Mouse (Mus musculus) intestine, embryonic 16.5 days (tissue): ENCODE measurements around the gene Rxra. TPM values are rescaled to one million over a fixed set of nuclear protein-coding genes. Genes with fewer than 3 reads are reported as not detected.

Source experiments
- ATAC-seq: fragments of 200-750 bp; cut with Nextera tagmentation; 2 replicates; pipeline ENCODE4 v1.8.0; 2017; ENCODE audit warnings: moderate TSS enrichment, moderate library complexity
- H3K27ac ChIP-seq: fragments of 300-500 bp; sonication (generic); 2 replicates; pipeline ENCODE4 v1.5.1; 2014; ENCODE audit warnings: mild to moderate bottlenecking, low read length
- H3K27me3 ChIP-seq: fragments of 300-500 bp; sonication (generic); replicated peaks from 2 replicates; pipeline ENCODE4 v1.6.1; 2014; ENCODE audit warnings: low read length, control low read depth, mixed read lengths; ENCODE audit not compliant: control insufficient read depth, insufficient read depth
- H3K36me3 ChIP-seq: fragments of 300-500 bp; sonication (generic); 2 replicates; pipeline ENCODE4 v1.6.1; 2014; ENCODE audit warnings: low read length, control low read depth; ENCODE audit not compliant: control insufficient read depth, insufficient read depth
- H3K4me1 ChIP-seq: fragments of 300-500 bp; sonication (generic); 2 replicates; pipeline ENCODE4 v1.6.1; 2014; ENCODE audit warnings: low read length, control low read depth, mixed read lengths; ENCODE audit not compliant: control insufficient read depth, insufficient read depth
- H3K4me2 ChIP-seq: fragments of 300-500 bp; sonication (generic); 2 replicates; pipeline ENCODE4 v1.6.1; 2014; ENCODE audit warnings: low read depth, low read length, control low read depth
- H3K4me3 ChIP-seq: fragments of 300-500 bp; sonication (generic); 2 replicates; pipeline ENCODE4 v1.5.1; 2014; ENCODE audit warnings: mild to moderate bottlenecking, low read length
- H3K9ac ChIP-seq: fragments of 300-500 bp; sonication (generic); 2 replicates; pipeline ENCODE4 v1.6.1; 2014; ENCODE audit warnings: low read depth, low read length
- H3K9me3 ChIP-seq: fragments of 300-500 bp; sonication (generic); 2 replicates; pipeline ENCODE4 v1.6.1; 2016; ENCODE audit warnings: low read length, control low read depth; ENCODE audit not compliant: control insufficient read depth
- WGBS: fragments of 180-500 bp; shearing (Covaris S2); extraction: QIAGEN DNeasy Blood & Tissue Kit; methylation state at CpG from one replicate; pipeline ENCODE4 v1.1.7; 2014; 5-methylcytosine and 5-hydroxymethylcytosine counted together
- polyA plus RNA-seq: library from polyadenylated mRNA; unstranded; fragments of >200 nt; fragmentation: Nextera tagmentation; extraction: Ambion mirVana; gene quantifications from 2 replicates; pipeline ENCODE4 v1.2.1, GENCODE M21; 2015

Rxra gene
- polyA plus RNA-seq, 1 experiment from 2014 or later = 9.9 TPM

GRCm38 (mm10) chr2:27748984-27749383 lies 72.7 kb downstream of the Rxra start:
- no peak overlapping the region for H3K4me3 ChIP-seq
- peaks cover 13% of the 10 kb centered on the region for H3K36me3 ChIP-seq
- WGBS = 86% methylated on average over 11 of the region's 11 CpGs
- H3K9ac ChIP-seq = no peak overlapping the region
- H3K4me2 ChIP-seq = no peak overlapping the region
- H3K27ac ChIP-seq = no peak overlapping the region
- peaks cover 43% of the 10 kb centered on the region for H3K4me1 ChIP-seq
- no peaks in the 10 kb centered on the region for H3K27me3 ChIP-seq
- H3K9me3 ChIP-seq = no peaks in the 10 kb centered on the region
- no peak for ATAC-seq

GRCm38 (mm10) chr2:27750399-27751134 lies 74.3 kb downstream of the Rxra start:
- Histone ChIP-seq H3K27me3 (no peaks in the 10 kb centered on the region), H3K9ac (peak overlapping the region; percentile 30; the same call in 1 of the 2 replicates), H3K4me1 (peaks cover 27% of the 10 kb centered on the region), H3K27ac (peak overlapping the region; percentile 9), H3K9me3 (no peaks in the 10 kb centered on the region), H3K4me3 (no peak overlapping the region), H3K4me2 (no peak overlapping the region), H3K36me3 (peaks cover 17% of the 10 kb centered on the region)
- peak; percentile 26; the same call in 1 of the 2 replicates for ATAC-seq
- WGBS = 57% methylated on average over 12 of the region's 12 CpGs

GRCm38 (mm10) chr2:27751135-27751519 lies 74.9 kb downstream of the Rxra start:
- no peak overlapping the region for H3K4me2 ChIP-seq
- no peak overlapping the region for H3K4me3 ChIP-seq
- ATAC-seq = peak; percentile 29; the same call in 1 of the 2 replicates
- H3K36me3 ChIP-seq = peaks cover 21% of the 10 kb centered on the region
- peaks cover 21% of the 10 kb centered on the region for H3K4me1 ChIP-seq
- H3K27ac ChIP-seq = peak overlapping the region; percentile 9
- H3K9me3 ChIP-seq = no peaks in the 10 kb centered on the region
- no peak overlapping the region for H3K9ac ChIP-seq
- H3K27me3 ChIP-seq = no peaks in the 10 kb centered on the region
- WGBS = 53% methylated on average over 7 of the region's 7 CpGs

GRCm38 (mm10) chr2:27751803-27752202 lies 75.6 kb downstream of the Rxra start:
- no peak for ATAC-seq
- Histone ChIP-seq H3K4me2 (no peak overlapping the region), H3K9me3 (no peaks in the 10 kb centered on the region), H3K4me1 (peaks cover 18% of the 10 kb centered on the region), H3K9ac (no peak overlapping the region), H3K36me3 (peaks cover 25% of the 10 kb centered on the region), H3K27me3 (no peaks in the 10 kb centered on the region), H3K4me3 (no peak overlapping the region), H3K27ac (no peak overlapping the region)
- 88% methylated on average over 4 of the region's 4 CpGs for WGBS

- no peak for ATAC-seq
Measured at GRCm38 (mm10) chr2:27754094-27754493, 77.9 kb downstream of the Rxra start.

GRCm38 (mm10) chr2:27755986-27756641 lies 79.9 kb downstream of the Rxra start:
- H3K36me3 ChIP-seq = peaks cover 28% of the 10 kb centered on the region
- H3K9me3 ChIP-seq = no peaks in the 10 kb centered on the region
- H3K27ac ChIP-seq = no peak overlapping the region
- H3K4me1 ChIP-seq = peaks cover 31% of the 10 kb centered on the region
- no peak overlapping the region for H3K4me2 ChIP-seq
- H3K27me3 ChIP-seq = no peaks in the 10 kb centered on the region
- no peak overlapping the region for H3K4me3 ChIP-seq
- 90% methylated on average over 13 of the region's 13 CpGs for WGBS
- H3K9ac ChIP-seq = no peak overlapping the region
- no peak for ATAC-seq

More at GRCm38 (mm10) chr2:27754094-27754493, 77.9 kb downstream of the Rxra start:
- H3K4me2 ChIP-seq = no peak overlapping the region
- H3K27ac ChIP-seq = no peak overlapping the region
- H3K4me3 ChIP-seq = no peak overlapping the region
- no peak overlapping the region for H3K9ac ChIP-seq
- H3K27me3 ChIP-seq = no peaks in the 10 kb centered on the region
- peaks cover 22% of the 10 kb centered on the region for H3K36me3 ChIP-seq
- no peaks in the 10 kb centered on the region for H3K9me3 ChIP-seq
- WGBS = 95% methylated on average over 9 of the region's 9 CpGs
- peaks cover 37% of the 10 kb centered on the region for H3K4me1 ChIP-seq

GRCm38 (mm10) chr2:27758414-27759301 lies 82.4 kb downstream of the Rxra start:
- Histone ChIP-seq H3K4me2 (no peak overlapping the region), H3K36me3 (peaks cover 24% of the 10 kb centered on the region), H3K9me3 (no peaks in the 10 kb centered on the region), H3K4me3 (no peak overlapping the region), H3K27ac (peak overlapping the region; percentile 83), H3K27me3 (no peaks in the 10 kb centered on the region), H3K9ac (peak overlapping the region; percentile 15; the same call in 1 of the 2 replicates), H3K4me1 (peaks cover 26% of the 10 kb centered on the region)
- ATAC-seq = peak; percentile 73
- WGBS = 38% methylated on average over 20 of the region's 20 CpGs

- 89% methylated on average over 14 of the region's 14 CpGs for WGBS
- Histone ChIP-seq H3K4me3 (no peak overlapping the region), H3K27me3 (no peaks in the 10 kb centered on the region), H3K9me3 (no peaks in the 10 kb centered on the region), H3K4me2 (no peak overlapping the region), H3K4me1 (peaks cover 26% of the 10 kb centered on the region), H3K27ac (peak overlapping the region; percentile 83; the same call in 1 of the 2 replicates), H3K36me3 (peaks cover 24% of the 10 kb centered on the region), H3K9ac (no peak overlapping the region)
- no peak for ATAC-seq
Measured at GRCm38 (mm10) chr2:27759431-27759830, 83.2 kb downstream of the Rxra start.
